26 mouse cellular contexts compared by ENCODE assay signal in the genomic region with DNA sequence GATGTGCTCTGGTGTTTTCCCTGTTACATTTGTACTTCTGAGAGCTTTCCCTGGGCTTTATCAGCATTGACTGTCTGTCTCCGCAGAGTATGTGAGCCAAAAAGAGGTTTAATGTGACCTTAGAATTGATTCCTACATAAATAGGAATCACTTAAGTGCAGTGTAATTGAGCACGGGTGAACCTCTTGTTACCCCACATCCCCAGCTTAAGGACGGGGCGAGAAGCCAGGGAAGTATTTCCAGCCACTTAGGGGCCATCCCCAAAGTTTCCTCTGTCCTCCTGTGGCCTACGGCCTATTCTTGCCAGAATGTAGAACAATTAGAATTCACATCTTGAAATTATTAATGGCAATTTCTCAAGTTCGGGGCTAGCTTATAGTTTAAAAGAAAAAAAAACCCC. TPM values are rescaled to one million over a fixed set of nuclear protein-coding genes. Genes with fewer than 3 reads are reported as not detected.
A peak's percentile ranks its signal among the peaks of the same experiment; 100 is the strongest.
DNase-seq lines count a peak whose midpoint lies in the region; ATAC-seq and TF ChIP-seq lines count a peak whose summit lies in the region.
"Had no signal": no experiment of that assay in that cellular context is flagged by ENCODE, and none has a peak within 500 bp of the region (broad histone marks: within the 10 kb centered on the region; RNA-seq: fewer than 3 reads in every experiment).

No protein-coding gene starts in this region.

- WGBS in stomach, embryonic 15.5 days, result 55% methylated on average over 6 of the region's 6 CpGs
- WGBS in stomach, postnatal 0 days, result 59% methylated on average over 6 of the region's 6 CpGs
- WGBS in embryonic facial prominence, embryonic 14.5 days, result 36% methylated on average over 6 of the region's 6 CpGs

- peak overlapping the region; percentile 11; the same call in 1 of the 2 replicates for H3K27ac ChIP-seq in stomach, embryonic 15.5 days
- H3K27ac ChIP-seq in stomach, postnatal 0 days (replicated peaks), result no peak overlapping the region
- no peak overlapping the region for H3K27ac ChIP-seq in embryonic facial prominence, embryonic 14.5 days (replicated peaks; ENCODE audit: low read depth, low read length)
- H3K27ac ChIP-seq: embryonic facial prominence, embryonic 15.5 days; heart, adult 2 months; hindbrain, embryonic 12.5 days; hindbrain, embryonic 15.5 days had no signal

- TF ChIP-seq EP300 in stomach, postnatal 0 days (optimal IDR thresholded peaks at IDR 0.05), result no peak

- H3K9me3 ChIP-seq in stomach, embryonic 15.5 days, result no peaks in the 10 kb centered on the region
- no peaks in the 10 kb centered on the region for H3K9me3 ChIP-seq in stomach, postnatal 0 days (ENCODE audit: control insufficient read depth, low read length)
- H3K9me3 ChIP-seq in embryonic facial prominence, embryonic 14.5 days (ENCODE audit: control insufficient read depth, low read length), result no peaks in the 10 kb centered on the region
- H3K9me3 ChIP-seq: embryonic facial prominence, embryonic 15.5 days; hindbrain, embryonic 12.5 days; hindbrain, embryonic 15.5 days had no signal

- no peak overlapping the region for H3K4me3 ChIP-seq in stomach, embryonic 15.5 days (replicated peaks)
- H3K4me3 ChIP-seq in stomach, postnatal 0 days (ENCODE audit: low read depth, low read length), result no peak overlapping the region
- no peak overlapping the region for H3K4me3 ChIP-seq in embryonic facial prominence, embryonic 14.5 days (ENCODE audit: low read depth, low read length)
- H3K4me3 ChIP-seq: embryonic facial prominence, embryonic 15.5 days; heart, adult 2 months; hindbrain, embryonic 12.5 days; hindbrain, embryonic 15.5 days had no signal

- TF ChIP-seq CTCF in stomach, postnatal 0 days (IDR thresholded peaks at IDR 0.05; ENCODE audit: low read depth), result no peak

- H3K9ac ChIP-seq in stomach, embryonic 15.5 days, result no peak overlapping the region
- no peak overlapping the region for H3K9ac ChIP-seq in stomach, postnatal 0 days (ENCODE audit: low read length)
- no peak overlapping the region for H3K9ac ChIP-seq in embryonic facial prominence, embryonic 14.5 days (ENCODE audit: low read depth, low read length)
- H3K9ac ChIP-seq: embryonic facial prominence, embryonic 15.5 days; forebrain, postnatal 0 days; hindbrain, embryonic 12.5 days; hindbrain, embryonic 15.5 days had no signal

- intact Hi-C loops in gastrocnemius, postnatal 14 days (cut with DNase I; ENCODE audit: low total_unique reads), result loop anchor here (10.0 kb wide), 1 partner anchor 131 kb away; no protein-coding TSS in a partner anchor

- H3K4me1 ChIP-seq in stomach, embryonic 15.5 days, result no peaks in the 10 kb centered on the region
- no peaks in the 10 kb centered on the region for H3K4me1 ChIP-seq in stomach, postnatal 0 days (replicated peaks; ENCODE audit: control insufficient read depth, insufficient read depth)
- H3K4me1 ChIP-seq in embryonic facial prominence, embryonic 14.5 days (ENCODE audit: control insufficient read depth, insufficient read depth, low read length), result no peaks in the 10 kb centered on the region
- H3K4me1 ChIP-seq: embryonic facial prominence, embryonic 15.5 days; hindbrain, embryonic 12.5 days; hindbrain, embryonic 15.5 days had no signal

- no peaks in the 10 kb centered on the region for H3K27me3 ChIP-seq in stomach, embryonic 15.5 days (replicated peaks)
- H3K27me3 ChIP-seq in stomach, postnatal 0 days (ENCODE audit: control insufficient read depth, insufficient read depth, low read length), result no peaks in the 10 kb centered on the region
- no peaks in the 10 kb centered on the region for H3K27me3 ChIP-seq in embryonic facial prominence, embryonic 14.5 days (replicated peaks; ENCODE audit: control insufficient read depth, insufficient read depth, low read length)
- H3K27me3 ChIP-seq: CH12.LX; embryonic facial prominence, embryonic 15.5 days; hindbrain, embryonic 12.5 days; hindbrain, embryonic 15.5 days; Patski had no signal

- no peak overlapping the region for H3K4me2 ChIP-seq in stomach, embryonic 15.5 days
- no peak overlapping the region for H3K4me2 ChIP-seq in stomach, postnatal 0 days (replicated peaks; ENCODE audit: low read depth)
- H3K4me2 ChIP-seq in embryonic facial prominence, embryonic 14.5 days (ENCODE audit: low read depth, low read length), result no peak overlapping the region
- H3K4me2 ChIP-seq: embryonic facial prominence, embryonic 15.5 days; heart, embryonic 11.5 days; hindbrain, embryonic 12.5 days; hindbrain, embryonic 15.5 days had no signal

- 0 out of 2 replicates have a peak, but pooled peaks cover 5% of the 10 kb centered on the region for H3K36me3 ChIP-seq in stomach, embryonic 15.5 days
- H3K36me3 ChIP-seq in stomach, postnatal 0 days (ENCODE audit: control insufficient read depth, insufficient read depth, low read length), result peaks cover 5% of the 10 kb centered on the region; the same call in 1 of the 2 replicates
- peaks cover 22% of the 10 kb centered on the region for H3K36me3 ChIP-seq in embryonic facial prominence, embryonic 14.5 days (ENCODE audit: control insufficient read depth, insufficient read depth, low read length)
- H3K36me3 ChIP-seq: G1E; hindbrain, embryonic 12.5 days; hindbrain, embryonic 15.5 days had no signal

- ATAC-seq in stomach, embryonic 15.5 days (ENCODE audit: insufficient read depth, low FRiP score, low read depth), result no peak; the same call in 1 of the 2 replicates
- ATAC-seq in stomach, postnatal 0 days (ENCODE audit: low FRiP score, low TSS enrichment), result no peak
- ATAC-seq in embryonic facial prominence, embryonic 14.5 days (ENCODE audit: low read depth), result peak; percentile 65; the same call in 1 of the 2 replicates
- ATAC-seq: forebrain, embryonic 14.5 days; forebrain, postnatal 0 days; Patski had no signal

- DNase-seq in gastrocnemius, postnatal 14 days, result peak; percentile 44
- DNase-seq in gastrocnemius, adult 18-20 months (ENCODE audit: low spot score), result no peak
- DNase-seq in stomach, postnatal 0 days (ENCODE audit: low spot score), result no peak
- DNase-seq in embryonic facial prominence, embryonic 14.5 days (ENCODE audit: low spot score), result peak; percentile 86
- no peak for DNase-seq in lung, postnatal 36 days
- DNase-seq in thymus, postnatal 25 days, result no peak
- DNase-seq: adrenal gland, postnatal 10 days; adrenal gland, postnatal 36 days; B cell, adult 2 months; cerebellum, adult 18-20 months; cerebellum, adult 9-10 months; cerebellum, postnatal 14 days; forebrain, postnatal 0 days; gastrocnemius, postnatal 25 days; heart, adult 2 months had no signal

RNA-seq across cellular contexts. Expression of a gene that starts 22.5 kb away (rescaled TPM):
- total RNA-seq in gastrocnemius, postnatal 14 days (2021), result not detected
- under 1 TPM in 1 of 2 experiments, not detected in 1; 0.09 TPM for total RNA-seq in gastrocnemius, adult 18-20 months (2021)
- 0.49 and 0.61 TPM in 2 replicates for polyA plus RNA-seq in stomach, embryonic 15.5 days (2015; fragmentation: Nextera tagmentation; extraction: Ambion mirVana)
- polyA plus RNA-seq in stomach, postnatal 0 days (2015; fragmentation: Nextera tagmentation; extraction: Ambion mirVana), result 0.50 and 0.70 TPM in 2 replicates
- 0.58 and 0.61 TPM in 2 replicates for polyA plus RNA-seq in embryonic facial prominence, embryonic 14.5 days (2014; fragmentation: Nextera tagmentation; extraction: Ambion mirVana)
- total RNA-seq: CH12.LX; hematopoietic stem cell, adult 5-6 weeks had no signal
- polyA plus RNA-seq: forebrain, embryonic 14.5 days; frontal cortex, adult 2 months; G1E; heart, adult 2 months had no signal

Comparison
In these comparisons a context has a peak if more than half of its experiments do, and no peak if none do; other contexts are left out.
1. DNase-seq: peak in gastrocnemius, postnatal 14 days (single experiment) and embryonic facial prominence, embryonic 14.5 days (single experiment); none in gastrocnemius, adult 18-20 months (single experiment), stomach, postnatal 0 days (single experiment), lung, postnatal 36 days (single experiment) and thymus, postnatal 25 days (single experiment).